Mouse (Mus musculus): Measurements from ENCODE around the gene F2.

GRCm38 (mm10) chr2:91676420-91676819 lies 40.2 kb upstream of the F2 start:
- TF ChIP-seq CTCF (IDR thresholded peaks at IDR 0.05; ENCODE audit: low read depth, low read length), result no peak
- no peak for TF ChIP-seq POLR2A (IDR thresholded peaks at IDR 0.05; ENCODE audit: insufficient read depth, low read length)
